Mouse (Mus musculus) midbrain, embryonic 10.5 days (tissue): ENCODE measurements around the gene Pde4d. TPM values are rescaled to one million over a fixed set of nuclear protein-coding genes. Genes with fewer than 3 reads are reported as not detected.

Source experiments
- DNase-seq: peaks from one replicate; pipeline ENCODE4 v3.0.0-alpha.2; 2017; ENCODE audit warnings: low spot score
- H3K27ac ChIP-seq: fragments of 300-500 bp; sonication (generic); replicated peaks from 2 replicates; pipeline ENCODE4 v1.5.1; 2016; ENCODE audit warnings: mild to moderate bottlenecking
- H3K27me3 ChIP-seq: fragments of 300-500 bp; sonication (generic); 2 replicates; pipeline ENCODE4 v1.6.1; 2016; ENCODE audit warnings: low read depth, mild to moderate bottlenecking; ENCODE audit not compliant: poor library complexity, severe bottlenecking
- H3K36me3 ChIP-seq: fragments of 300-500 bp; sonication (generic); 2 replicates; pipeline ENCODE4 v1.6.1; 2016; ENCODE audit warnings: mild to moderate bottlenecking, moderate library complexity
- H3K4me1 ChIP-seq: fragments of 300-500 bp; sonication (generic); 2 replicates; pipeline ENCODE4 v1.6.1; 2016
- H3K4me3 ChIP-seq: fragments of 300-500 bp; sonication (generic); 2 replicates; pipeline ENCODE4 v1.5.1; 2016; ENCODE audit warnings: mild to moderate bottlenecking, moderate library complexity
- H3K9me3 ChIP-seq: fragments of 300-500 bp; sonication (generic); replicated peaks from 2 replicates; pipeline ENCODE4 v1.6.1; 2016; ENCODE audit warnings: mild to moderate bottlenecking
- WGBS: fragments of 180-500 bp; shearing (Covaris S2); methylation state at CpG from one replicate; pipeline ENCODE4 v1.1.7; 2016; 5-methylcytosine and 5-hydroxymethylcytosine counted together
- polyA plus RNA-seq: library from polyadenylated mRNA; unstranded; fragments of >200 nt; fragmentation: Nextera tagmentation; extraction: Ambion mirVana; gene quantifications from 2 replicates; pipeline ENCODE4 v1.2.1, GENCODE M21; 2016

Gene Pde4d
- polyA plus RNA-seq, 1 experiment from 2014 or later, result 10.8 TPM

DNA sequence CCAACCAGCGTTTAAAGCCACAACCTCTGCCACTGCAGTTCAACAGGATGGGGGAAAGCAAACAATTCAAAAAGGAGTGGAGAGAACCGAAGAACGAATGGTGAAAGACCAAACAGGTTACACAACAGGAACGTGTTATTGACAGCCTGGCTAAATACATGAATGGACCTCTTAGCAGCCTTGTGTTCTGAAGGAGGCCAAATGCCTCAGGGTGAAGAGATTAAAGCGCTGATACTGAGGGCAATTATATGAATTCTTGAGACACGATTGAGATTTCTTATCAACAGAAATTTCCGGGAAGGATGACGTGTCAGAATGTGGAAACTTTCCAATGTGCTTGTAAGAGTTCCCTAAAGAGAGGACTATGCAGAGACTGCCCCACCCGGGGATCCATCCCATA lies 865.9 kb downstream of the Pde4d start:
- no peaks in the 10 kb centered on the region for H3K9me3 ChIP-seq
- H3K27me3 ChIP-seq, result no peaks in the 10 kb centered on the region
- H3K4me3 ChIP-seq, result no peak overlapping the region
- no peak for DNase-seq
- 81% methylated on average over 9 of the region's 9 CpGs for WGBS
- H3K36me3 ChIP-seq, result no peaks in the 10 kb centered on the region
- no peaks in the 10 kb centered on the region for H3K4me1 ChIP-seq
- H3K27ac ChIP-seq, result no peak overlapping the region

DNA sequence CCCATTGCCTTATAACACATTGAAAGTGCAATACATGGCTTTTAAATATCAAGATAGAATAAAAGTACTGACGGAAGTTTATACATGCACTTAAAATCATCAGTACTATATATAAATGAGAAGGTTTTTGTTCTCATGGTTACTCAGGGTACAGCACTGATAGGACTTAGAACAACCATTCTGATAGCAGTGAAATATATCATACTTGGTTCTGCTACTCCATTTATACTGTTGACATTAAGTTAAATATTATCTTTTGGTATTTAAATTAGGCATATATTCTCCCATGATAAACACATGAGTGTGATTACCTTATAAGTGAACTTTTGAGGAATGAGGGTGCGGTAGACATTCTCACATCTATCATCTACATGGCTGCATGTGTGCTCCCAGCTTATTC lies 867.9 kb downstream of the Pde4d start:
- 96% methylated on average over 2 of the region's 2 CpGs for WGBS
- no peak for DNase-seq
- Histone ChIP-seq H3K27ac (no peak overlapping the region), H3K27me3 (no peaks in the 10 kb centered on the region), H3K36me3 (no peaks in the 10 kb centered on the region), H3K4me3 (no peak overlapping the region), H3K4me1 (no peaks in the 10 kb centered on the region), H3K9me3 (no peaks in the 10 kb centered on the region)

DNA sequence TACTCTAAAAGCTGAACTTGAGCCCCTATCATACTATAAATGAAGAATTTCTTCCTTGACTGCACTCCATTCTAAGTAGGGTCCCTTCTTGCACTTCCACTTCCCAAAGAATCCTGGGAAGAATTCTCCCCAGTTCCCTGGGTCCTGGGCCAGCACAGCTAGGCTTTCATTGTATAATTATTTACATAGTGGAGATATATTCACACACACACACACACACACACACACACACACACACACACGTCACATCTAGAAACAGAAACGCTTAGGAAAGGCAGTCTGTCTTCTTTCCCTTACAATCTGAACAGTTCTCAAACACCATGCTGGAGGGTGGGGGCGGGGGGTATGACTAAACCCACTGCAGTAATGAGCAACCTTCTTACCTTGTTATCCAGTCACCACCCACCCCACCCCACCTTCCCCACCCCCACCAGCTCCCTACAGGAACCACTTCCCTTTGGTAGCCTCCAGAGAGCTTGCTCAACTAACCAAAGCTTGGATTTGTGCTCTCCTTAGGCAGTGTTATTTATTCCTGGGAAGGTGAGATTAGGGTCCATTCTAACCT lies 868.8 kb downstream of the Pde4d start:
- no peaks in the 10 kb centered on the region for H3K36me3 ChIP-seq
- H3K9me3 ChIP-seq, result no peaks in the 10 kb centered on the region
- H3K4me1 ChIP-seq, result no peaks in the 10 kb centered on the region
- no peak overlapping the region for H3K27ac ChIP-seq
- H3K4me3 ChIP-seq, result no peak overlapping the region
- WGBS, result 75% methylated on average over 3 of the region's 3 CpGs
- DNase-seq, result no peak
- no peaks in the 10 kb centered on the region for H3K27me3 ChIP-seq

DNA sequence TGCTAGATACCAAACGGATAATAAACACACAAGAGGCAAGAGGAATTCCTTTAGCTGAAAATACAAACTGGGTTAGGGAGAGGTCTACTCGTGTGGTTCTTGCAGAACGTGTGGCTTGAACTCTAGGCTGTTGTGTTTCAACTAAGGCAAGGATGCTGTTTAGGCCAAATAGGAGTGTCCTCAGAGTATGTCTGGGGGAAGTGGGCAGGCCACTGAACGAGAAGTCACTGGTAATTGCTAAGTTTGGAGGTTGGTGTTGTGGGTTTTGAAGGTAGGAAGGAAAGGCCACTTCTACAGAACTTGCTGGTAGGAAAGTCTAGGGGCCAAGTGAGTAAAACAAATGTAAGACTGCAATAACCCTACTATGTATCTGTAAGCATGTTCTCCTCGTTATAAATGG lies 876.3 kb downstream of the Pde4d start:
- WGBS, result 93% methylated on average over 5 of the region's 5 CpGs
- Histone ChIP-seq H3K9me3 (no peaks in the 10 kb centered on the region), H3K27me3 (no peaks in the 10 kb centered on the region), H3K4me3 (no peak overlapping the region), H3K27ac (no peak overlapping the region), H3K4me1 (no peaks in the 10 kb centered on the region), H3K36me3 (no peaks in the 10 kb centered on the region)
- DNase-seq, result no peak

DNA sequence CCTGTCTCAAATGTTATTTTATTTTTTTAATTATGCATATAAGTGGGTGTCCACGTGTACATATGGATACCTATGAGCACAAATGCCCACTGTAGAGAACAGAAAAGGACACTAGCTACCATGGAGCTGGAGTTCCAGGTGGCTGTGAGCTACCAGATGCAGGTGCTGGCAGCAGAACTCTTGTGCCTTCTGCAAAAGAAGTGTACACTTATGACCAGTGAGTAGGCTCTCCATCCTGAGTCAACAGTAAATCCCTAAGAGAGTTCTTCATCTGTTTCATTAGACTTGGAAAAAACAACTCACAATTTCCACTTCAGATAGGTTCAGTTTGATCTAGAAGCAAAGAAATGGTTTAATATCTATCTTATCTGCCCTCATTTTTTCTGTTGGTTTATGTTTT lies 881.8 kb downstream of the Pde4d start:
- no peak for DNase-seq
- Histone ChIP-seq H3K9me3 (no peaks in the 10 kb centered on the region), H3K4me3 (no peak overlapping the region), H3K36me3 (no peaks in the 10 kb centered on the region), H3K27ac (no peak overlapping the region), H3K27me3 (no peaks in the 10 kb centered on the region), H3K4me1 (no peaks in the 10 kb centered on the region)
- WGBS, result 64% methylated on average over 1 of the region's 1 CpGs

DNA sequence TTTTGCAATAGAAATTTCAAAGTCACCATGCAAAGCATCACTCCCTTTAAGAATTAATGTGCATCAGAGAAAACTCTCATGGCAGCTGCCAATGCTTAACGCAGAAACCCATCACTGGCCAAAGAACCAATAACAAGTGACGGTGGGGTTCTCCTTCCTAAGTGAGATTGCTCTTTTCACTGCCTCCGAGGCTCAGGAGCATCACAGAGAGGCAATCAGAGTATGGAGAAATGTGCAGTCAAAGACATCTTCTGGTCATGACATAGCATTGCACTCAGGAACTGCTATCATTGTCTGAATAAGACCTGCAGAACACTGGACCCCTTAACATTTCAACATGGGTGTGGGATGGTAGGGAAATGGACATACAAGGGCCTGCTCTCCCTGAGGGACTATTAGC lies 892.2 kb downstream of the Pde4d start:
- Histone ChIP-seq H3K4me3 (no peak overlapping the region), H3K27me3 (no peaks in the 10 kb centered on the region), H3K27ac (no peak overlapping the region), H3K9me3 (no peaks in the 10 kb centered on the region), H3K4me1 (no peaks in the 10 kb centered on the region), H3K36me3 (no peaks in the 10 kb centered on the region)
- no peak for DNase-seq
- WGBS, result 69% methylated on average over 3 of the region's 3 CpGs

DNA sequence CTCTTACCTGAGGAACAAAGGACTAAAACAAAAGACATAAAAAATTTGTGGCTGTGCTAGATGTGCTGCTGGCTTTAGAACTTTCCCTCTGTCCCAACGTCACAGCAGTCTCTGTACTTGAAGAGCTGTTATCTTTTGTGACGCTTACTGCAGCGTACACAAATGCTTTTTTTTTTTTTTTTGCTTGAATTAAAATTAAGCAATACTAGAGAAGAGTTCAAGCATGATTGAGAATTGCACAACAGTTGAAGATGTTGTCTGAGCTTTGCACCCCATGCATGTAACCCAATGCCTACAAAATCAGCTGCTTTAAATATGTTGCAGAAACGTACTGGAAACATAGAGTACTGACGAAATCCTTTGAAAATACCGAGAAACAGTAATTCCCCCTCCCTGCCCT lies 892.7 kb downstream of the Pde4d start:
- H3K27me3 ChIP-seq, result no peaks in the 10 kb centered on the region
- no peak overlapping the region for H3K4me3 ChIP-seq
- H3K4me1 ChIP-seq, result no peaks in the 10 kb centered on the region
- no peak overlapping the region for H3K27ac ChIP-seq
- H3K9me3 ChIP-seq, result no peaks in the 10 kb centered on the region
- no peak for DNase-seq
- H3K36me3 ChIP-seq, result no peaks in the 10 kb centered on the region
- 67% methylated on average over 6 of the region's 6 CpGs for WGBS

DNA sequence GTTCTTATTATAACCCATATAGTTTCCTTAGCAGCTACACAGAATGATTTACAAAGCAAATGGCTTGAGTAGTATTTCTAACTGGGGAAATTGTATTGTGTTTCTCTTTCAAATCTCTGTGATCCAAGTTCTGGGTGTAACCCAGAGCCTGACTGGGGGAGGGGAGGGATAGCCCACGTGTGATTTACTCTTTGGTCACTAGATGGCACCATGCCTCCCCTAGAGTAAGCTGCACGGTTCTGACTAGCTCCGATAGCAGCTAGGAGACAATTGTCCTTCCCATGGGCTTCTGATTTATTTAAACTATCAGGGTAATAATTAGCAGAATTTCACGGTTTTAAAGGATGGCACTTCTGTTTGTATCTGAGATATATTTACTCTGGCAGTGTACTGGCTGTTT lies 893.8 kb downstream of the Pde4d start:
- no peaks in the 10 kb centered on the region for H3K9me3 ChIP-seq
- H3K4me3 ChIP-seq, result no peak overlapping the region
- no peak overlapping the region for H3K27ac ChIP-seq
- WGBS, result 3% methylated on average over 4 of the region's 4 CpGs
- no peaks in the 10 kb centered on the region for H3K36me3 ChIP-seq
- no peaks in the 10 kb centered on the region for H3K27me3 ChIP-seq
- peak; percentile 62 for DNase-seq
- H3K4me1 ChIP-seq, result 0 out of 2 replicates have a peak, but pooled peaks cover 4% of the 10 kb centered on the region

DNA sequence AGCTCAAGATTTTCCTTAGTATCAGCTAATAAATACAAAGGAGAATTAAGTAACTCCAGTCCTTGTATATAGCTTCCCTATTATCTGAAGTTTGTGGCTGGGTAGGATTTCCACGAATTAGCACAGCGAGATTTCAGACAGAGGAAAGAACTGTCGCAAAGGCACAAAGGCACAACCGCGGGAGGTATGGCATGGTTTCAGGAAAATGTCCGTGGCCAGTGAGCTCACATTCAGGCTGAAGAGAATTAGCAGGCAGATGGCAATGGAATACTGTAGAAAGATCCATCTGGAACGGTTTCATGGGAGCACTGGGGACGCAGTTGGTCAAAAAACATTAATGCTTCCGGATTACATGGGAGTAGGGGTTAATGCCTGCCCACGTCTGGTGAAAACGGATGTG lies 898.0 kb downstream of the Pde4d start:
- 62% methylated on average over 11 of the region's 11 CpGs for WGBS
- Histone ChIP-seq H3K27ac (no peak overlapping the region), H3K9me3 (no peaks in the 10 kb centered on the region), H3K4me1 (peaks cover 12% of the 10 kb centered on the region), H3K27me3 (no peaks in the 10 kb centered on the region), H3K4me3 (no peak overlapping the region), H3K36me3 (no peaks in the 10 kb centered on the region)
- no peak for DNase-seq

DNA sequence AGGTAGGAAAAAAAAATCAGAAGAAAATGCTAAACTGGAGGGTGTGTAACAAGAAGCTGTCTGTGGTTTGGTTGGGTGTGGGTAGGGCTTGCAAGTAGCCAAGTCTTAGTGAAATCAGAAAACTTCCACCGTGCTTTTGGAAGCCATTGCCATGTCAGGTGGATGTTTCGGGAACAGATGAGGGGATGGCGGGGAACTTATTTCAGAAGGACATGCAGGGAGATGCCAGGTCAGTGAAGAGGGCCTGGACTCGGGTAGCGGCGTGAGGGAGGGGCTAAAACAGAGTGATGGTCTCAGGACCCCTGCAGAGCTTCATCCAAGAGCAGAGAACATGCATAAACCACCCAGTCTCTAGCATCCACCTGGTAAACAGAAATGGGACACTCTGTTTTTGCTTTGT lies 898.6 kb downstream of the Pde4d start:
- DNase-seq, result no peak
- no peaks in the 10 kb centered on the region for H3K27me3 ChIP-seq
- peaks cover 12% of the 10 kb centered on the region for H3K4me1 ChIP-seq
- H3K36me3 ChIP-seq, result no peaks in the 10 kb centered on the region
- H3K27ac ChIP-seq, result no peak overlapping the region
- H3K4me3 ChIP-seq, result no peak overlapping the region
- WGBS, result 95% methylated on average over 6 of the region's 6 CpGs
- no peaks in the 10 kb centered on the region for H3K9me3 ChIP-seq

DNA sequence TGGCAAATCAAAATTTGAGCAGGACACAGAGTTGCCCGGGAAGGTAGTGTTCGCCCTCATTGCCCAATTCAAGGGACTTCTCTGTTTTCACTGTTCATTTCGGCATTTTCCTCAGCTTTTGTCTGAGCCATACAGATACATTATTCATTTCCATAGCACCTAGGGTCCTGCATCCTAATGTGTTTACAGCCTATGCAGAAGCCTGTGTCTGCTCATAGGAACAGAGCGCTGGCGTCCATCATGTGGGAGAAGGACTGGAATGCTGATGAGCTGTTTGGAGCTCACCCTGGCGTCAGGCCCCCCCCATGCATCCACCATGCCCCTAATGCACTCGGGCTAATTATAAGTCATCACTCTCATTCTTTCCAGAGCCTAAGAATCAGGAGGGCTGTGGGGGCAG lies 900.4 kb downstream of the Pde4d start:
- no peak for DNase-seq
- 81% methylated on average over 7 of the region's 7 CpGs for WGBS
- no peaks in the 10 kb centered on the region for H3K9me3 ChIP-seq
- H3K27ac ChIP-seq, result no peak overlapping the region; the same call in 1 of the 2 replicates
- H3K27me3 ChIP-seq, result no peaks in the 10 kb centered on the region
- H3K4me1 ChIP-seq, result peaks cover 12% of the 10 kb centered on the region
- no peak overlapping the region for H3K4me3 ChIP-seq
- no peaks in the 10 kb centered on the region for H3K36me3 ChIP-seq

DNA sequence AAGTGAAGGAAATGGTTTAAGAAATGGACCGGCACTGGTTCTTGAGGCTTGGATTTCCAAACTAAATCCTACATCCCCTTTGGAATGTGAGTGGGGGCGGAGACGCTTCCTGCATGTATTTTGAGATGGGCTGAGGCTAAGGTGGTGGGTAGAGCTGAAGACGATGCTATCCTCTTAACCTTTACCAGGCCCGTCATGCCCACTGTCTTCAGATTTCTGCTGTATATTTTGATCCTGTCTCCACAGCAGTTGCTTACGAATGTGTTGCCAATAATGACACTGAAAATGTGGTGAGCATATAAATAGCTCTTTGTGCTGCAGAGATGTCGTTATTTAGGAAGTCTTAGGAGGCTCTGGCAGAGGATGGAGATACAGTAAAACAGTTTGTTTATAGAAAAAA lies 904.3 kb downstream of the Pde4d start:
- H3K9me3 ChIP-seq, result no peaks in the 10 kb centered on the region
- 87% methylated on average over 7 of the region's 7 CpGs for WGBS
- H3K4me3 ChIP-seq, result no peak overlapping the region
- no peak overlapping the region for H3K27ac ChIP-seq
- H3K4me1 ChIP-seq, result peaks cover 8% of the 10 kb centered on the region
- no peak for DNase-seq
- no peaks in the 10 kb centered on the region for H3K27me3 ChIP-seq
- no peaks in the 10 kb centered on the region for H3K36me3 ChIP-seq

DNA sequence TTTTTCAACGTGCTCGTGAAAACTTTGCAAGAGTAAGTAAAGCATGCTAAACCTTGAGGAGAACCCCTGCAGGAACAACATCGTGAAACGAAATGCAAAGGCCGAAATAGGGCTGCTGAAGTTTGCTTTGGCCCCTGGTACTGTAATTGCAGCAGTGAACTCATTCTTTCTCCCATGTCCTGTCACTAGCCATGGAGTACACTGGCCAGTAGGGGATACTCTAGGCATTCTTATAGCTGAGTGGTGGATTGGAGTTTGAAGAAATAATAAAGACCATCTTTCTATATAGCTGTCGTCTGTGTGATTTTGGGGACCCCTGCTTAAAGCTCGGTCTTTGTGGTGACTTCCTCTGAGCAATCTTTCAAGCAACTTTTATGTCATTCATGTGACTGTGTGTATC lies 906.5 kb downstream of the Pde4d start:
- Histone ChIP-seq H3K4me1 (no peaks in the 10 kb centered on the region), H3K9me3 (no peaks in the 10 kb centered on the region), H3K27me3 (no peaks in the 10 kb centered on the region), H3K4me3 (no peak overlapping the region), H3K36me3 (no peaks in the 10 kb centered on the region), H3K27ac (no peak overlapping the region)
- 85% methylated on average over 7 of the region's 7 CpGs for WGBS
- no peak for DNase-seq

DNA sequence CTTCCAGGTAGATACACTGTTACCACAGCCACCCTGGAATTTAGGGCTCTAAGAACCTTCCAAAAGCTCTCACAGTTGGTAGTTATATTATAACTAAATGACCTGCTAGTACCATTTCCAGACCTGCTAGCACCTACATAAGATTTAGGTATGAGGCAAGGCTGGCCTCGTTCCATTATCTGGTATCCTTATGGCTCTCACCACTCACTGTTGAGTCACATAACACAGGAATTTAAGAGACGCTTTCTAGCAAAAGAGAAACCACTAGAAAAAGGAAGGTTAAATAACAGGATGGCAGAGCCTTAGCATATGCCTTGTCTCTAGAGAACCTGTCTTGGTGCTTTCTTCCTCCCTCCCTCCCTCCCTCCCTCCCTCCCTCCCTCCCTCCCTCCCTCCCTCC lies 910.2 kb downstream of the Pde4d start:
- no peaks in the 10 kb centered on the region for H3K36me3 ChIP-seq
- no peak for DNase-seq
- 86% methylated on average over 2 of the region's 2 CpGs for whole genome bisulfite sequencing
- H3K4me1 ChIP-seq, result no peaks in the 10 kb centered on the region
- no peaks in the 10 kb centered on the region for H3K9me3 ChIP-seq
- H3K27me3 ChIP-seq, result no peaks in the 10 kb centered on the region
- H3K4me3 ChIP-seq, result no peak overlapping the region
- H3K27ac ChIP-seq, result no peak overlapping the region
